21 mouse cellular contexts compared by ENCODE assay signal in the genomic region with DNA sequence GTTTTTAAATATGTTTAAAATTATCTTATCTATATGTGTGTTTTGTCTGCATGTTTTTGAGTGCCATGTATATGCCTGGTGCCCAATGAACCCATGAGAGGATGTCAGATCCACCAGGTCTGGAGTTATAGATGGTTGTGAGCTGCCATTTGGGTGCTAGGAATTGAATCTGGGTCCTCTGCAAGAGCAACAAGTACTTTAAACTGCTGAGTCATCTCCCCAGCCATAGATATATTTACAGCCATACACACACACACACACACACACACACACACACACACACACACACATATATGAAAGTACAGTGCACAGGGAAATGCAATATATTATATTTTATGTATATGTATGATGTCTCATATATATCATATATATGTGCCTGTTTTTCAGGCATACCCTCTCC.
"Had no signal": no experiment of that assay in that cellular context is flagged by ENCODE, and none has a peak within 500 bp of the region (broad histone marks: within the 10 kb centered on the region; RNA-seq: fewer than 3 reads in every experiment).

No protein-coding gene starts in this region.

- H3K27me3 ChIP-seq: limb, embryonic 12.5 days; limb, embryonic 15.5 days; lung, embryonic 15.5 days; megakaryocyte, embryonic 14.5 days; midbrain, embryonic 13.5 days; stomach, embryonic 15.5 days had no signal

- ATAC-seq: midbrain, embryonic 13.5 days; midbrain, embryonic 16.5 days had no signal

- DNase-seq: kidney, adult 18-20 months; kidney, adult 9 months; kidney, postnatal 14 days; kidney, postnatal 4 days; lung, adult 18-20 months; lung, postnatal 10 days; lung, postnatal 36 days; retina, postnatal 1 day; right cerebral cortex, postnatal 25 days; spleen, adult 18-20 months; thymus, postnatal 36 days had no signal

- H3K4me3 ChIP-seq: limb, embryonic 12.5 days; limb, embryonic 15.5 days; lung, embryonic 15.5 days; megakaryocyte, embryonic 14.5 days; midbrain, embryonic 10.5 days; midbrain, embryonic 13.5 days; myocyte; neural tube, embryonic 13.5 days; stomach, embryonic 15.5 days had no signal

- H3K9ac ChIP-seq: limb, embryonic 12.5 days; limb, embryonic 15.5 days; lung, embryonic 15.5 days; midbrain, embryonic 13.5 days; neural tube, embryonic 13.5 days; stomach, embryonic 15.5 days had no signal

- H3K4me2 ChIP-seq: limb, embryonic 12.5 days; limb, embryonic 15.5 days; lung, embryonic 15.5 days; midbrain, embryonic 13.5 days; neural tube, embryonic 13.5 days; stomach, embryonic 15.5 days had no signal

- H3K27ac ChIP-seq: limb, embryonic 12.5 days; lung, embryonic 15.5 days; midbrain, embryonic 13.5 days; neural tube, embryonic 13.5 days; stomach, embryonic 15.5 days had no signal

- H3K36me3 ChIP-seq: limb, embryonic 12.5 days; limb, embryonic 15.5 days; lung, embryonic 15.5 days; midbrain, embryonic 10.5 days; midbrain, embryonic 13.5 days; neural tube, embryonic 13.5 days; stomach, embryonic 15.5 days had no signal

- H3K9me3 ChIP-seq: limb, embryonic 12.5 days; limb, embryonic 15.5 days; lung, embryonic 15.5 days; midbrain, embryonic 10.5 days; midbrain, embryonic 13.5 days; neural tube, embryonic 13.5 days; stomach, embryonic 15.5 days had no signal
